Mouse (Mus musculus) thymus, postnatal 36 days (tissue): ENCODE measurements at regions not wholly inside any gene's neighbourhood (a gene's known extent, or its start where the extent isn't known, plus 50 kb on each side); places are given as distances from the start of the nearest gene placed in this dataset.

Experiments
- DNase-seq, 2 experiments: peaks; one replicate each; pipeline ENCODE4 v3.0.0; 2022; ENCODE audit warnings: mixed read lengths in 2 of 2

GRCm38 (mm10) chr16:51457166-51457565, 573.9 kb upstream of the Cblb start:
- no peak for DNase-seq

- DNase-seq = no peak
Observed at GRCm38 (mm10) chr16:51475690-51476089, 555.3 kb upstream of the Cblb start.

- DNase-seq = no peak
Observed at GRCm38 (mm10) chr16:51496096-51496495, 534.9 kb upstream of the Cblb start.

- DNase-seq = no peak
Observed at GRCm38 (mm10) chr16:51497777-51498176, 533.2 kb upstream of the Cblb start.

- DNase-seq = no peak
Observed at GRCm38 (mm10) chr16:51517079-51517478, 513.9 kb upstream of the Cblb start.

- no peak for DNase-seq
Observed at GRCm38 (mm10) chr16:51520762-51521161, 510.3 kb upstream of the Cblb start.

- no peak for DNase-seq
Observed at GRCm38 (mm10) chr16:51521317-51522092, 509.5 kb upstream of the Cblb start.

GRCm38 (mm10) chr16:51524023-51524422, 507.0 kb upstream of the Cblb start:
- no peak for DNase-seq

GRCm38 (mm10) chr16:51532496-51532895, 498.5 kb upstream of the Cblb start:
- DNase-seq = no peak

- DNase-seq = no peak
Observed at GRCm38 (mm10) chr16:51543769-51544168, 487.3 kb upstream of the Cblb start.

GRCm38 (mm10) chr16:51547032-51547431, 484.0 kb upstream of the Cblb start:
- no peak for DNase-seq

GRCm38 (mm10) chr16:51562866-51563658, 468.0 kb upstream of the Cblb start:
- no peak for DNase-seq

- DNase-seq = no peak
Observed at GRCm38 (mm10) chr16:51564064-51564463, 467.0 kb upstream of the Cblb start.

- DNase-seq = no peak
Observed at GRCm38 (mm10) chr16:51577915-51578593, 453.0 kb upstream of the Cblb start.

- no peak for DNase-seq
Observed at GRCm38 (mm10) chr16:51580525-51580924, 450.5 kb upstream of the Cblb start.

- DNase-seq = no peak
Observed at GRCm38 (mm10) chr16:51589924-51590397, 441.1 kb upstream of the Cblb start.

GRCm38 (mm10) chr16:51617579-51617978, 413.4 kb upstream of the Cblb start:
- no peak for DNase-seq

- no peak for DNase-seq
Observed at GRCm38 (mm10) chr16:51646646-51647045, 384.4 kb upstream of the Cblb start.

- no peak for DNase-seq
Observed at GRCm38 (mm10) chr16:51650100-51650499, 380.9 kb upstream of the Cblb start.

- no peak for DNase-seq
Observed at GRCm38 (mm10) chr16:51650683-51651082, 380.3 kb upstream of the Cblb start.

GRCm38 (mm10) chr16:51661693-51662092, 369.3 kb upstream of the Cblb start:
- no peak for DNase-seq

- no peak for DNase-seq
Observed at GRCm38 (mm10) chr16:51664325-51664724, 366.7 kb upstream of the Cblb start.

- DNase-seq = no peak
Observed at GRCm38 (mm10) chr16:51675101-51675500, 355.9 kb upstream of the Cblb start.
